Mouse (Mus musculus): ENCODE measurements around the gene Fcnb. TPM values are rescaled to one million over a fixed set of nuclear protein-coding genes. Genes with fewer than 3 reads are reported as not detected.

Gene Fcnb
- polyA plus RNA-seq, 1 experiment from 2014 or later: not detected

GRCm38 (mm10) chr2:28117490-28118308 lies 33.0 kb upstream of the Fcnb start:
- peak; percentile 62 for DNase-seq (ENCODE audit: low spot score)
- Histone ChIP-seq H3K4me2 (replicated peaks; ENCODE audit: low read depth, low read length) (no peak overlapping the region), H3K9me3 (ENCODE audit: control insufficient read depth, low read length) (no peaks in the 10 kb centered on the region), H3K9ac (ENCODE audit: low read depth, low read length) (no peak overlapping the region), H3K36me3 (ENCODE audit: control insufficient read depth, insufficient read depth, low read length) (no peaks in the 10 kb centered on the region), H3K4me3 (ENCODE audit: low read depth, low read length) (no peak overlapping the region), H3K27me3 (ENCODE audit: control insufficient read depth, insufficient read depth, low read length) (no peaks in the 10 kb centered on the region), H3K27ac (ENCODE audit: low read depth, low read length) (peak overlapping the region; percentile 62), H3K4me1 (replicated peaks; ENCODE audit: control insufficient read depth, insufficient read depth, low read length) (peaks cover 9% of the 10 kb centered on the region)
- 38% methylated on average over 11 of the region's 11 CpGs for WGBS
- peak; percentile 88 for ATAC-seq (ENCODE audit: low FRiP score)

DNA sequence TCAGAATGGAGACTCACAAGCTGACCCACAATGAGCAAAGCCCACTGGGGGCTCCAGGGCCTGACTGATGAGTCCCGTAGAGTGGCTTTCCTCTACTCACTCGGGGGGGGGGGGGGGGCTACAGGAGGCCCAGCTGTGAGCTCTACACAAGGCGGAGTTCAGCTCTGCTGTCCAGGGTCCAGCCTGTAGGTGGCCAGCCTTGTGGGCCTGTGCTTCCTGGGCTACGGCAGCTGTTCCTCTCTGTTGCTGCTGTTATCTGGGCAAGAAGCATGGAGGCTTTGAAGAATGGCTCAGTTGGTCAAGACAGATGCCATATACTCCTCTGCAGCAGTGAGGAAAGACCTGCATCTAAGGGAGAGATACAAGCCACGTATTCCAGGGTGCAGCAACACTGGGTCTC lies 24.1 kb upstream of the Fcnb start:
- WGBS: 59% methylated on average over 5 of the region's 5 CpGs
- Histone ChIP-seq H3K36me3 (ENCODE audit: control insufficient read depth, insufficient read depth, low read length) (no peaks in the 10 kb centered on the region), H3K4me3 (ENCODE audit: low read depth, low read length) (no peak overlapping the region), H3K9me3 (ENCODE audit: control insufficient read depth, low read length) (no peaks in the 10 kb centered on the region), H3K4me2 (replicated peaks; ENCODE audit: low read depth, low read length) (no peak overlapping the region), H3K4me1 (replicated peaks; ENCODE audit: control insufficient read depth, insufficient read depth, low read length) (no peaks in the 10 kb centered on the region), H3K27me3 (ENCODE audit: control insufficient read depth, insufficient read depth, low read length) (no peaks in the 10 kb centered on the region; the same call in 1 of the 2 replicates), H3K9ac (ENCODE audit: low read depth, low read length) (no peak overlapping the region), H3K27ac (ENCODE audit: low read depth, low read length) (no peak overlapping the region)
- ATAC-seq (ENCODE audit: low FRiP score) (no peak), DNase-seq (ENCODE audit: low spot score) (no peak)

- Histone ChIP-seq H3K4me1 (replicated peaks; ENCODE audit: control insufficient read depth, insufficient read depth, low read length) (no peaks in the 10 kb centered on the region), H3K36me3 (ENCODE audit: control insufficient read depth, insufficient read depth, low read length) (no peaks in the 10 kb centered on the region), H3K4me2 (replicated peaks; ENCODE audit: low read depth, low read length) (no peak overlapping the region), H3K9ac (ENCODE audit: low read depth, low read length) (no peak overlapping the region), H3K9me3 (ENCODE audit: control insufficient read depth, low read length) (no peaks in the 10 kb centered on the region), H3K27ac (ENCODE audit: low read depth, low read length) (no peak overlapping the region), H3K4me3 (ENCODE audit: low read depth, low read length) (no peak overlapping the region), H3K27me3 (ENCODE audit: control insufficient read depth, insufficient read depth, low read length) (no peaks in the 10 kb centered on the region; the same call in 1 of the 2 replicates)
- ATAC-seq (ENCODE audit: low FRiP score): no peak
- WGBS: 74% methylated on average over 2 of the region's 2 CpGs
- no peak for DNase-seq (ENCODE audit: low spot score)
These were observed 21.3 kb upstream of the Fcnb start for GRCm38 (mm10) chr2:28106002-28106401.

GRCm38 (mm10) chr2:28103653-28104052 lies 19.0 kb upstream of the Fcnb start:
- WGBS: 59% methylated on average over 2 of the region's 2 CpGs
- Histone ChIP-seq H3K36me3 (ENCODE audit: control insufficient read depth, insufficient read depth, low read length) (no peaks in the 10 kb centered on the region), H3K4me2 (replicated peaks; ENCODE audit: low read depth, low read length) (no peak overlapping the region), H3K4me3 (ENCODE audit: low read depth, low read length) (no peak overlapping the region), H3K4me1 (replicated peaks; ENCODE audit: control insufficient read depth, insufficient read depth, low read length) (no peaks in the 10 kb centered on the region), H3K27ac (ENCODE audit: low read depth, low read length) (no peak overlapping the region), H3K9me3 (ENCODE audit: control insufficient read depth, low read length) (no peaks in the 10 kb centered on the region), H3K27me3 (ENCODE audit: control insufficient read depth, insufficient read depth, low read length) (no peaks in the 10 kb centered on the region), H3K9ac (ENCODE audit: low read depth, low read length) (no peak overlapping the region)
- no peak for DNase-seq (ENCODE audit: low spot score)
- ATAC-seq (ENCODE audit: low FRiP score): no peak

DNA sequence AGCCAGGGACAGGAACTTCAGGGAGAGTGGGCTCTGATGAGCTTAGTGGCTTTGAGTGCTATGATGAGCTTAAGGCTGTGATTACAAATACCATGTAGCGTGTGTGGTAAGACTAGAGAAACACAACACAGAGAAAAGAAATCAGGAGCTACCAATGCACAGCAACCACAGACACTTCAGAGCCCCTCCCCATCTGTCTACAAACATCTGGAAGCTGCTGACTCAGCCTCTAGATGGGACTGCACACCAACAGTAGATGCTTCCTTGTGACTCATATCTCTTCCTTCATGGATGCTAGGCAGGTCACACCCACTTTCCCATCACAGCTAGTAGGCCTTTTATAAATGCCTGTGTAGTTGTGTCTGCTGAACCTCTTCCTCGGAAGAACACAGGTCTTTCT lies 17.2 kb upstream of the Fcnb start:
- DNase-seq (ENCODE audit: low spot score): no peak
- WGBS: 88% methylated on average over 2 of the region's 2 CpGs
- no peaks in the 10 kb centered on the region for H3K27me3 ChIP-seq (ENCODE audit: control insufficient read depth, insufficient read depth, low read length)

DNA sequence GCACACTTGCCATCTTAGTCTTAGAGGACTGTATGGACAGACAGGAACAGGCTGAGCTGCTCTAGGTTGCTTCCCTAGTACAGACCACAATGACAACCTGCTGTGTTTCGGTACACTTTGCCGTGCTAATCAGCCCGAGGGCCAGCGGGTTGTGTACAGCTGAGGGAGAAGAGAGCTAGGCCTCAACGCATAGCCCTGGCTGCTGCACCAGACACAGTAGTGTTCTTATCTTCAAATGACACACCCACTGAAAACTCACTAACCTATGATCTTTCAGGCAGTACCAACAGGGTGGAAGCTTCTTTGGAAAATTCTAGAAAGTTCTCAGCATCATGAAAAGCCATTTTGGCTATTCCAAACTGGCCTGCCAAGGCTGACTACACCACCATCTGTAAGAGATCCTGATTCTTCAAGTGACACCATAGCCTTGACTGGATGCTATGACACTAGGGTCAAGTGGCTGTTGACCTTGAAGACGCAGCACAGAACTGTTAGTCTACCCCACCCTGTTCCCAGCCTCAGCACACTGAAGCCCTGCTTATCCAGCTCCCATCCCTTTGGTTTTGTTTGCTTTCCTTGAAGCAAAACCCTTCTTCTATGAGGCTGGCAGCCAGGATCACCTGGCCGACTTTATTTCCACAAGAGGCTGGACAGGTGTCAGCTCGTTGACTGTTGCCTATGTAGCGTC lies 16.3 kb upstream of the Fcnb start:
- no peaks in the 10 kb centered on the region for H3K27me3 ChIP-seq (ENCODE audit: control insufficient read depth, insufficient read depth, low read length)
- no peak overlapping the region for H3K4me2 ChIP-seq (replicated peaks; ENCODE audit: low read depth, low read length)
- DNase-seq (ENCODE audit: low spot score): no peak
- 92% methylated on average over 9 of the region's 9 CpGs for WGBS
- H3K4me1 ChIP-seq (replicated peaks; ENCODE audit: control insufficient read depth, insufficient read depth, low read length): peaks cover 4% of the 10 kb centered on the region
- no peak overlapping the region for H3K9ac ChIP-seq (ENCODE audit: low read depth, low read length)
- H3K27ac ChIP-seq (ENCODE audit: low read depth, low read length): no peak overlapping the region
- ATAC-seq (ENCODE audit: low FRiP score): no peak
- no peaks in the 10 kb centered on the region for H3K36me3 ChIP-seq (ENCODE audit: control insufficient read depth, insufficient read depth, low read length)
- H3K9me3 ChIP-seq (ENCODE audit: control insufficient read depth, low read length): no peaks in the 10 kb centered on the region
- H3K4me3 ChIP-seq (ENCODE audit: low read depth, low read length): no peak overlapping the region

More for the DNA sequence above, 17.2 kb upstream of the Fcnb start:
- ATAC-seq (ENCODE audit: low FRiP score): no peak
- Histone ChIP-seq H3K4me2 (replicated peaks; ENCODE audit: low read depth, low read length) (no peak overlapping the region), H3K27ac (ENCODE audit: low read depth, low read length) (no peak overlapping the region), H3K4me1 (replicated peaks; ENCODE audit: control insufficient read depth, insufficient read depth, low read length) (peaks cover 4% of the 10 kb centered on the region), H3K4me3 (ENCODE audit: low read depth, low read length) (no peak overlapping the region), H3K9ac (ENCODE audit: low read depth, low read length) (no peak overlapping the region), H3K9me3 (ENCODE audit: control insufficient read depth, low read length) (no peaks in the 10 kb centered on the region), H3K36me3 (ENCODE audit: control insufficient read depth, insufficient read depth, low read length) (no peaks in the 10 kb centered on the region)

DNA sequence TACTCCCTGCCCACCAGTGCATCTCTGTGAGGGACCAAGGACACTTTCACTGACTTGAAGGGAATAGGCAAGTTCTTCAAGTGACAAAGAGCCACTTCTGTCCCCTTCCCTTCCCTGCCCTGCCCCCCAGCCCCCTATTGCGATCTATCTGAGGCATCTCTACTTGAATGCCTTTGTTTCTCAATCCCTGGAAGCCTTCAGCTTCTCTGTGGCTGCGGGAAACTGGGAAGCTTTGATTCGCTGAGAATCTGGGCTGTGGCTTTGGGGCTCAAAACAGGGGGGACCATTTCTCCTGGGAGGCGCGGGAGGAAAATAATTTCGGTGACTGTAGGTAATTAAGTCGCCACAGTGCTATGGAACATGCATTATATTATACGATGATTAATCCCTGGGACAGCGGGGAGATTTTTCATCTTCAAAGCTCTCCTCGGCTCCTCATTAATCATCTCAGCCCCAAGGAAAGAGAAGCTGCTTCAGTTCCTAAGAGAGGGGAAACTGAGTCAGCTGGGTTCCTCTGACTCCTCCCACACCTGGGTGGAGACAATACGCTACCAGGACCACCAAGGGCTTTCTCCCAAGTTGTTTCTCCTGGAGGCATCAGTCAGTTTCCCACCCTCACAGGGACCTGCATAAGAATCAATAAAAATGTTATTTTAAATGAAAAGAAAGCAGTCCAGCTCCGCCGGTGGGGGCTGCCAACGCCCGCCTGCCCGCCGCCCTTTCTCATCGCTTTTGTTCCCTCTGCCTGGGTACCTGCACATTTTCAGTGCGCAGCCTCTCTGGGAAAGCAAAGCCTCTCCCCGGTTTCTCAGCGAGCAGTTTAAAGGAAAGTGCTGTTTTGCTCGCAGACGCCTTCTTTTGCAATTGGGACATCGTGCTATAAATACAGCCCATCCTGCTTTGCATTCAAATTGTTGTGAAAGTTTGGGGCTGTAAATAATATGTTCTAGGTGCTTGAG lies 14.1 kb upstream of the Fcnb start:
- Histone ChIP-seq H3K36me3 (ENCODE audit: control insufficient read depth, insufficient read depth, low read length) (no peaks in the 10 kb centered on the region), H3K4me2 (replicated peaks; ENCODE audit: low read depth, low read length) (peak overlapping the region; percentile 41), H3K27me3 (ENCODE audit: control insufficient read depth, insufficient read depth, low read length) (no peaks in the 10 kb centered on the region), H3K9me3 (ENCODE audit: control insufficient read depth, low read length) (no peaks in the 10 kb centered on the region), H3K4me3 (ENCODE audit: low read depth, low read length) (no peak overlapping the region; the same call in 1 of the 2 replicates), H3K9ac (ENCODE audit: low read depth, low read length) (no peak overlapping the region), H3K27ac (ENCODE audit: low read depth, low read length) (peak overlapping the region; percentile 76), H3K4me1 (replicated peaks; ENCODE audit: control insufficient read depth, insufficient read depth, low read length) (peaks cover 4% of the 10 kb centered on the region)
- DNase-seq (ENCODE audit: low spot score) (peak; percentile 60), ATAC-seq (ENCODE audit: low FRiP score) (peak; percentile 49; the same call in 1 of the 2 replicates)
- WGBS: 4% methylated on average over 24 of the region's 24 CpGs

- H3K4me2 ChIP-seq (replicated peaks; ENCODE audit: low read depth, low read length): no peak overlapping the region
- ATAC-seq (ENCODE audit: low FRiP score) (no peak), DNase-seq (ENCODE audit: low spot score) (no peak)
- H3K9me3 ChIP-seq (ENCODE audit: control insufficient read depth, low read length): no peaks in the 10 kb centered on the region
- H3K27ac ChIP-seq (ENCODE audit: low read depth, low read length): no peak overlapping the region
- H3K36me3 ChIP-seq (ENCODE audit: control insufficient read depth, insufficient read depth, low read length): no peaks in the 10 kb centered on the region
- H3K27me3 ChIP-seq (ENCODE audit: control insufficient read depth, insufficient read depth, low read length): no peaks in the 10 kb centered on the region
- no peak overlapping the region for H3K4me3 ChIP-seq (ENCODE audit: low read depth, low read length)
- H3K4me1 ChIP-seq (replicated peaks; ENCODE audit: control insufficient read depth, insufficient read depth, low read length): peaks cover 4% of the 10 kb centered on the region
- 82% methylated on average over 6 of the region's 6 CpGs for WGBS
- H3K9ac ChIP-seq (ENCODE audit: low read depth, low read length): no peak overlapping the region
These were observed 12.1 kb upstream of the Fcnb start for GRCm38 (mm10) chr2:28096751-28097309.

Measured in hindbrain, embryonic 11.5 days (tissue).